Mouse (Mus musculus): Measurements from ENCODE around the gene Taar6. TPM values are rescaled to one million over a fixed set of nuclear protein-coding genes. Genes with fewer than 3 reads are reported as not detected.

Taar6 gene
- polyA plus RNA-seq (2012), result not detected in 2 replicates

DNA sequence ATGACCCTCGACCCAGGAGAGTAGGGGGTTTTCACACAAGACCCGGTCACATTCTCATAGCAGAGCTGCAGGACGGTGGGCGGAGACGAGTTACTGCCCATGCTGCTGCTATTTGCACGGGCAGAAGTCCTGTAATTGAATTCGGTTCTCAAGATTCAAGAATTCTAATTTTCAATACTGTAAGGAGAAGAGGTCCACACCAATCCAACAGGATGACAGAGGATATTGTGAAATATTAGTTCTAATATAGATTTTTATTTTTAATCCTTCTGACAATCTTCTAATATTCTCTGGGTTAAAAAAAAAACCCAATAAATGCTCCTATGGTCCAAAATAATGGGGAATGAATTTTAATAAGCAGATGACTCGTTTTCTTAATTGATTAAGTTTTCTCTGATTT, at the start of gene Taar6:
Gene Taar6 (minus strand): TSS at position 101 of the 400 bp plus-strand sequence.
- TF ChIP-seq GATA1 (IDR thresholded peaks at IDR 0.05; ENCODE audit: low read length), result no peak

DNA sequence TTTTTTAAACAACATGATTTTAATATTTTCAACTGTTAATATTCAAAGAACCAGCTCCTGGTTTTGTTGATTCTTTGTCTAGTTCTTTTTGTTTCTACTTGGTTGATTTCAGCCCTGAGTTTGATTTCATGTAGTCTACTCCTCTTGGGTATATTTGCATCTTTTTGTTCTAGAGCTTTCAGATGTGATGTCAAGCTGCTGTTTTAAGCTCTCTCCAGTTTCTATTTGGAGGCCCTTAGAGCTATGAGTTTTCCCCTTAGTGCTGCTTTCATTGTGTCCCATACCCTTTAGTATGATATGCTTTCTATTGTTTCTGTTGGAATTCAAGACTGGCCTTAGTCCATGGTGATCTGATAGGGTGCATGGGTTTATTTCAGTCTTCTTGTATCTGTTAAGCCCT, 45.9 kb upstream of the Taar6 start:
- no peak for TF ChIP-seq GATA1 (IDR thresholded peaks at IDR 0.05; ENCODE audit: low read length)

DNA sequence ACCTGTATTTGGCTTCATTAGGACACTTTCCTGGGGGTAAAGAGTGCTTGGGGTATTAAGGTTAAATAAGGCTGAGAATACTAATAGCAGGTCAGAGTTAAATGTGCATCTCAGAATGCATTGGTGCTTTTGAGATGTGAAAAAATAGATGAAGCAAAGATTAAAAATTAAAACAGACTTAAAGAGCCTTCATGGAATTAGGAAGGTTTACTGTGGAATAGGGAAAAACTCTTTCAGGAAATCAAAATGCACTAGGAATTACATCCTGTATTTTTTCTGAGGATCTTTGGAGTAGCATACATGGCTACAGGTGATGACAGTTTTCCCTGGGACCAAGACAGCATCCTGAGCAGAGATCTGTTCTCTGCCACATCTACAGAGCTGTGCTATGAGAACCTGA, 41.5 kb upstream of the Taar6 start, which contains the start of gene Taar7d:
Gene Taar7d (plus strand): TSS at position 301 of the 400 bp plus-strand sequence.
- no peak for TF ChIP-seq GATA1 (IDR thresholded peaks at IDR 0.05; ENCODE audit: low read length)

DNA sequence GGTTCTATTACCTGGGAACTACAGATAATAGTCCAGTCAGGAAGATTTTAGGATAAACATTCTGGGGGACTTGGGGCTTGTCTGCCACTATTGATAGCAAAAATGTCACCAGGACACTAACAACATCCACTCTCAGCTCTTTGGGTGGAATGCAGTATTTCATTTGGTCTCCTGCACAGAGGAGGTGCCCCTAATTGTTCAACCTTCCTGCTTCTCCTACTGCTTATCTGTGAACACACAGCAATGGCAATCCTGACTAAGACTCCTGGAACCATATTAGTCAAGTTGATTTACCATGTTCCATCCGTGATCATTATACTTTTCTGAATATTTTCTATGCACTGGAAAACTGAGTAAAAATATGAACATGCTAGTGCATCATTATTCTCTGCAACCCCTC, 22.7 kb upstream of the Taar6 start:
- TF ChIP-seq GATA1 (IDR thresholded peaks at IDR 0.05; ENCODE audit: low read length), result no peak

DNA sequence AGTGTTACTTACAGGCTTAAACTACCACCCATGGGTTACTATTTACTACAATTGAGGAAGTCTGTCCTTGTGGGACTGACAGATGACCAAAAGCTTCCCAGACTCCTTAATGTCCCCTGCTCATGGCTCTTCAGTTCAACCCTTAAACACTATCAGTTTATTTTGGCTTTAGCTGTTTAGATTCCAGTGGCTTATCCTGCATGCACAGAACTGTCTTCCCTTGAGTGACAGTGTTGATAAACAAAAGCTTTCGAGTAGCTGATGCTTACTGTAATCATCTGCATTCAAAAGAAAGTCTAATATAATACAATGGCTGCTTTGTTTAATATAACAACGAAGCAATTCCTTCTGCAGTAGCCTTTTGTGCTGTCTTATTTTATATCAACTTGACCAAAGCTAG, 21.6 kb upstream of the Taar6 start:
- no peak for TF ChIP-seq GATA1 (IDR thresholded peaks at IDR 0.05; ENCODE audit: low read length)

DNA sequence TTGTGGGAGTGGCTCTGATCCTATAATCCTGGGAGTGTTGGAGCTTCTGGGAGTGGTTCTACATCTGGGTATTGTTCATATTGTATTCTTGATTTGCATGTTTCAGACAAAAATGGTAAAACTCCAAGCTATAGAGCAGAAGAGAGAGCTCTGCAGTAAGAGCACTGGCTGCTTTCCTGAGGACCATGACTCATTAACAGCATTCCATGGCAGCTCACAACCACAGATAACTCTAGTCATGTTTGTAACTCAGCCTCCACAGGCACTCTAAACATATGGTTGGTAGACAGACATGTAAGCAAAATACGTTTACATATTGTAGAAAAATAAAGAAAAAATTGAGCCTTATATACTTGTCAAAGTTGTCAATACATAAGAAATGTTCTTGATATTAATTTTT, 21.0 kb upstream of the Taar6 start:
- no peak for TF ChIP-seq GATA1 (IDR thresholded peaks at IDR 0.05; ENCODE audit: low read length)

DNA sequence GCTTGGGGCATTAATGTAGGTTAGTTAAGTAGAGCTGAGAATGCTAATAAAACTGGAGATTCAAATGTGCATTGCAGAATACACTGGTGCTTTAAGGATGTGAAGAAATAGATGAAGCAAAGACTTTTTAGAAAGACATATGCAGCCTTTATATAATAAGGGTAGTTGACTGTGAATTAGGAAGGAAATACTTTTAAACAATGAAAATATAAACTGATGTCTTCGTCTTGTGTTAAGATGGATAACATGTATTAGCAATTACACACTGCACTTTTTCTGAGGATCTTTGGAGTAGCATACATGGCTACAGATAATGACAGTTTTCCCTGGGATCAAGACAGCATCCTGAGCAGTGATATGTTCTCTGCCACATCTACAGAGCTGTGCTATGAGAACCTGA, 14.2 kb upstream of the Taar6 start, which contains the start of gene Taar7b:
Gene Taar7b (plus strand): TSS at position 301 of the 400 bp plus-strand sequence.
- TF ChIP-seq GATA1 (IDR thresholded peaks at IDR 0.05; ENCODE audit: low read length), result no peak

DNA sequence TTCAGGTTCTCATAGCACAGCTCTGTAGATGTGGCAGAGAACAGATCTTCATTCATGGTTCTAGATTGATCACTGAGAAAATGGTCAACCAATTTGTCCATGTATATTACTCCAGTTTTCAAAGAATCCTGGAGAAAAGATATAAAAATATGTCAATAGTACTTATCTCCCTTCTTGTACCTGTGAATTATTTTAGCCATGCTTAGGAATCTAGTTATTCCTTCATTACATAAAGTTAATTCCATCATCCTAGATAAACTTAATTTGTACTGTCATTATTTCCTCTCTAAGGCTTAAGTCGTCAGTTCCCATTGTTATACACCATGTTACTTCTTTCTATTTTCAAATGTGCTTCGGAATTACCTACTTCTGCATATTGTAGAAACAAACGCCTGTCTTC, 7.9 kb upstream of the Taar6 start, which contains the start of gene Taar7a:
Gene Taar7a (minus strand): TSS at position 101 of the 400 bp plus-strand sequence.
- no peak for TF ChIP-seq GATA1 (IDR thresholded peaks at IDR 0.05; ENCODE audit: low read length)

DNA sequence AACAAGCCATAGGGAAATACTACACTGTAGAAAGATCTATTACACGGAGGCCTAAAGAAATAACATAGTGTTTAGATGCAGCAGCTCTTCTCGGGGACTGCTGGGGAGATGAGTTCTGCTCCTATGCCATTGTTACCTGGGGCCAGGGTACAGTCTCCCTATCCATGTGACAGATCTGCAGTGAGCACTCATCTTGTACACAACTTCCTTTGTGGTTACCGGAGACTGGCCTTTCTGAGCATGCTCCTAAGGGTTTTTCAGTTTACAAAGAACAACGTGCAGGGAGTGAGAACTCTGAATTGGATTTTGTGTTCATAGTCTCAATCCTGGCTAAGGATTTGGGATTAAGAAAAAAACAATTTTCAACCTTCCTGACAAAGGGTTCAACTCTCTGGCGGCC, 973 bp upstream of the Taar6 start:
- no peak for TF ChIP-seq GATA1 (IDR thresholded peaks at IDR 0.05; ENCODE audit: low read length)

DNA sequence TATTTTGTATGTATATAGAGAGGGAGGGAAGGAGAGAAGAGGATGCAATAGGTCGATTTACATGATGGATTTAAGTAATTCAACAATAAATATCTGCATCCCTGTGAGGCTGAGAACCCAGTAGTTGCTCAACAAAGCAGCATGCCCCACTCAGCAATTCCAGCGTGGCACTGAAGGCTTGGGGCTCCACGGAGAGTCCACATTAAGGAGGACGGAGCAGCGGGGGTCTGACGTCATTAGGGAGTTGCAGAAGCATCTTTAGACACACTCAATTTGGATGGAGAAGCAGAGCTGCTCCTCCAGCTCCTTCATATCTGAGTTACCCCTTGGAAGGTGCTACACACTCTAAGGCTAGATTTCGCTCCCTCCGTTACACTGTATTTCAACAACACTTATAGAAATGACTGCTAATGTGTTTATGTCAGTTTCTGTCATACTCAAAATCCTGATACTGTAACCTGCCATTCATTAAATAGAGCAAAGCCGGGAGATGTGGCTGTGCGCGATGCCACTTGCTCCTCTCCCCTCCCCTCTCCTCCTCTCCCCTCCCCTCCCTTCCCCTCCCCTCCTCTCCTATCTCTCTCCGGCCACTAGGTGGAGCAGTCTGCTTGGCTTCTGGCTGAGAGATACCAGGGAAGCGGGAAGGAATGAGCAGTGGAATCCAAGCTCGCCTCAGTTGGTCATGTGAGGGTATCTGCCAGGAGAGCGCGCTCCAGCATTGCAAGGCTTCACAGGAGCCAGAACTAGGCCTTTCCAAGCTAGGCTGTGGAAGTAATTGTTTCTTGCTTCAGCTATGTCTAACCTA, 6.3 kb downstream of the Taar6 start:
- TF ChIP-seq GATA1 (IDR thresholded peaks at IDR 0.05; ENCODE audit: low read length), result no peak

DNA sequence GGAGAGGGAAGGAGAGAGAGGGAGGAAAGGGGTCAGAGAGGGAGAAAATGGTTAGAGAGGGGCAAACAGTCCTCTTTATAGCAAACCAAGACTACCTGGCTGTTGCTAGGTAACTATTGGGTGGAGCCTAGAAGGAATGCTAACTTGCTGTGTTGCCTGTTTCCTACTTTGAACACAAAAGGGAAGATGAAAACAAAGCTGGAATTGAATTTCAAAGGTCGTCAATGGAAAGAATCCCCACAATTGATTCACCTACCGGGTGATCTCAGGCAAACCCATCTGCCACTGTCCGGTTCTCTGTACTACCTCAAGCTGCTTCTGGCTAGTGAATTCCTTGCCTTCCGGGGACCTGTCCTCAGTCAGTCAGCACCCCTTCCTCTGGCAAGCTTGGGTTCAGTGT, 7.5 kb downstream of the Taar6 start:
- no peak for TF ChIP-seq GATA1 (IDR thresholded peaks at IDR 0.05; ENCODE audit: low read length)

DNA sequence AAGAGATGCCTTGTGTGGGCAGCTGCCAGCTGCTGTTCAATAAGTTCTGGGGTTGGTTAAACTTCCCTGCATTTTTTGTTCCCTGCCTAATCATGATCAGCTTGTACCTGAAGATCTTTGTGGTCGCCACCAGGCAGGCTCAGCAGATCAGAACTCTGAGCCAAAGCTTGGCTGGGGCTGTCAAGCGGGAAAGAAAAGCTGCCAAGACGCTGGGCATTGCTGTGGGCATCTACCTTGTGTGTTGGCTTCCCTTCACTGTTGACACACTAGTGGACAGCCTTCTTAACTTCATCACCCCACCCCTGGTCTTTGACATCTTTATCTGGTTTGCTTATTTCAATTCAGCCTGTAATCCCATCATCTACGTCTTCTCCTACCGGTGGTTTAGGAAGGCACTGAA, 14.2 kb downstream of the Taar6 start:
- TF ChIP-seq GATA1 (IDR thresholded peaks at IDR 0.05; ENCODE audit: low read length), result no peak

DNA sequence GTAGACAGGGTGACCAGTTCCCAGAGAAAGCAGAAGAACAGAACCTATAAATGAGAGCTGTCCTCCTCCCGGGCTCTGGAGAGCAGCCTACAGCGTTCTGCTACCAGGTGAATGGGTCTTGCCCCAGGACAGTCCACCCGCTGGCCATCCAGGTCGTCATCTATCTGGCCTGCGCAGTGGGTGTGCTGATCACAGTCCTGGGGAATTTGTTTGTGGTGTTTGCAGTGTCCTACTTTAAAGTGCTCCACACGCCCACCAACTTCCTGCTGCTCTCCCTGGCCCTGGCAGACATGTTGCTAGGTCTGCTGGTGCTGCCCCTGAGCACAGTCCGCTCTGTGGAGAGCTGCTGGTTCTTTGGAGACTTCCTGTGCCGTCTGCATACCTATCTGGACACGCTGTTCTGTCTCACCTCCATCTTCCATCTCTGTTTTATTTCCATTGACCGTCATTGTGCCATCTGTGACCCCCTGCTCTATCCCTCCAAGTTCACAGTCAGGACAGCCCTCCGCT, 14.7 kb downstream of the Taar6 start, which contains the start of gene Taar5:
Gene Taar5 (plus strand): TSS at position 51 of the 510 bp plus-strand sequence.
- no peak for TF ChIP-seq GATA1 (IDR thresholded peaks at IDR 0.05; ENCODE audit: low read length)

DNA sequence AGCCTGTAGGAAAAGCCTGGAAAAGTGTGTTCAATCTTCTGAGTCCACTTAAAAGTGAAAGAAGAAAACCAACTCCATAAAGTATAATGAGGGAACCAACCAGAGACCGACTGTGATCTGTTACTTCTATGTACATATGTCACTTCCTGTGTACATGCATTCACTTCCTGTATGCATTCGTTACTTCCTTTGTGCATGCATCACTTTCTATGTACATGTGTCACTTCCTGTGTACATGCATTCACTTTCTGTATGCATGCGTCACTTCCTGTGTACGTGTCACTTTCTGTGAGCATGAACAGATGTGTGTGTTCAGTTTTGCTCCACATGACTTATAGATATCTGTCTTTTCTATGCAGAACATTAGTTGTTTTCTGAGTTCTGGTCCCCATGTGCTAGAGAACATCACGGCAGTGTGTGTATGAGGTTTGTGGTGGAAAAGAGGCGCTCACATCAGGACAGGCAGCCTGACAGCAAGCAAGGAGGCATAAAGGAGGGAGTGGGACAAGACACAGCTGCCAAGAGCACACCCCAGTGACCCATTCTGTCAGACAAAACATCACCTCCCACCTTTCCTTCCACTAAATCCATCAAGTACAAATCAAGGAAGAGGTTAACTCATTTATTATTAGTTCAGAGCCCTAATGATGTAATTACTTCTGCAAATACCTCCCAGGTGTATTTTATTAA, 20.4 kb downstream of the Taar6 start:
- no peak for TF ChIP-seq GATA1 (IDR thresholded peaks at IDR 0.05; ENCODE audit: low read length)

DNA sequence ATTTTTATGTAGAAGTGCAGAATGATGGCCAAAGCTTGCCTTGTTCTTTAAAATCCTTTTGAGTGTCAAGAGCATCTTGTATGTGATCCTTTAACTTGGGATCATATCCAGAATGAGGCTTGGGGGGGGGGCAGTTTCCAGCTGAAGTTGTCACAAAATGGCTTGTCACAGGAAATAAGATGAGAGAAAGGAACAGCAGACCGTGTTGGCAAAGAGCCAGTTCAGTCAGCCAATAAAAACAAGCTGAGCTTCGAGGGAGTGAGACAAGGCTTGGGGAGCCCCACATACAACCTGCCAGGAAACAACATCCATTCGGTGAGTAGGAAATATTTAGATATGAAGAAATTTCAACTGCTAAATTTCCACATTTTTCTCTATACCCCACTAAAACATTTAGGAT, 22.0 kb downstream of the Taar6 start:
- no peak for TF ChIP-seq GATA1 (IDR thresholded peaks at IDR 0.05; ENCODE audit: low read length)

DNA sequence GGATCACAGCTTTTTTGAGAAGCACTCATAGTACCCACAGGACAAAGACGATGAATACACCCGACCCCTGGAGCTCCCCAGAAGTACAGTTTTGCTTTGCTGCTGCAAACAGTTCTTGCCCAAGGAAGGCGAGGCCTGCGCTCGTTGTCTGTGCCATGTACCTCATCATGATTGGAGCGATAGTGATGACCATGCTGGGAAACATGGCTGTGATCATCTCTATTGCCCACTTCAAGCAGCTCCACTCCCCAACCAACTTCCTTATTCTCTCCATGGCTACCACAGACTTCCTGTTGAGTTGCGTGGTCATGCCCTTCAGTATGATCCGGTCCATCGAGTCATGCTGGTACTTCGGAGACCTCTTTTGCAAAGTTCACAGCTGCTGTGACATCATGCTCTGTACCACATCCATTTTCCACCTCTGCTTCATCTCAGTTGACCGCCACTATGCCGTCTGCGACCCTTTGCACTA, 25.0 kb downstream of the Taar6 start, which contains the start of gene Taar4:
Gene Taar4 (plus strand): TSS at position 51 of the 472 bp plus-strand sequence.
- no peak for TF ChIP-seq GATA1 (IDR thresholded peaks at IDR 0.05; ENCODE audit: low read length)

Data from G1E-ER4 (cell line).